Mouse (Mus musculus) adipocyte (in vitro differentiated cells): ENCODE results near the gene Akap13.
"Not testable (repeated sequence)": the region's sequence is repeated elsewhere in the genome, so short reads cannot be mapped to it uniquely, and the experiment has no call there.

ENCODE experiments used
- DNase-seq: peaks from one replicate; pipeline ENCODE4 v3.0.0-alpha.2; 2016; ENCODE audit warnings: low spot score

Akap13 gene

GRCm38 (mm10) chr7:75596058-75596748 lies 140.9 kb downstream of the Akap13 start:
- peak; percentile 15 for DNase-seq

GRCm38 (mm10) chr7:75597840-75598239 lies 142.5 kb downstream of the Akap13 start:
- no peak for DNase-seq

GRCm38 (mm10) chr7:75600360-75601075 lies 145.2 kb downstream of the Akap13 start:
- no peak for DNase-seq

- DNase-seq, result no peak
Observed at GRCm38 (mm10) chr7:75607248-75607647, 151.9 kb downstream of the Akap13 start.

- no peak for DNase-seq
Observed at GRCm38 (mm10) chr7:75608716-75609115, 153.4 kb downstream of the Akap13 start.

GRCm38 (mm10) chr7:75609456-75610262 lies 154.3 kb downstream of the Akap13 start:
- DNase-seq, result no peak

- DNase-seq, result no peak
Observed at GRCm38 (mm10) chr7:75610391-75610790, 155.1 kb downstream of the Akap13 start.

- no peak for DNase-seq
Observed at GRCm38 (mm10) chr7:75611261-75611950, 156.1 kb downstream of the Akap13 start.

GRCm38 (mm10) chr7:75612000-75612682 lies 156.8 kb downstream of the Akap13 start:
- DNase-seq, result no peak

- DNase-seq, result no peak
Observed at GRCm38 (mm10) chr7:75612683-75613053, 157.3 kb downstream of the Akap13 start.

- DNase-seq, result no peak
Observed at GRCm38 (mm10) chr7:75613240-75613639, 157.9 kb downstream of the Akap13 start.

- no peak for DNase-seq
Observed at GRCm38 (mm10) chr7:75614826-75615225, 159.5 kb downstream of the Akap13 start.

GRCm38 (mm10) chr7:75617246-75617645 lies 161.9 kb downstream of the Akap13 start:
- DNase-seq, result not testable (repeated sequence)

- DNase-seq, result peak; percentile 61
Observed at GRCm38 (mm10) chr7:75618699-75619098, 163.4 kb downstream of the Akap13 start.

GRCm38 (mm10) chr7:75619875-75620274 lies 164.5 kb downstream of the Akap13 start:
- DNase-seq, result no peak

- no peak for DNase-seq
Observed at GRCm38 (mm10) chr7:75620395-75620960, 165.1 kb downstream of the Akap13 start.

- no peak for DNase-seq
Observed at GRCm38 (mm10) chr7:75620976-75621375, 165.6 kb downstream of the Akap13 start.

GRCm38 (mm10) chr7:75627831-75628230 lies 172.5 kb downstream of the Akap13 start:
- DNase-seq, result no peak

- no peak for DNase-seq
Observed at GRCm38 (mm10) chr7:75629669-75630068, 174.3 kb downstream of the Akap13 start.

- no peak for DNase-seq
Observed at GRCm38 (mm10) chr7:75632941-75633340, 177.6 kb downstream of the Akap13 start.

GRCm38 (mm10) chr7:75633393-75633792 lies 178.1 kb downstream of the Akap13 start:
- no peak for DNase-seq
